Mouse (Mus musculus) neural tube, embryonic 13.5 days (tissue): Measurements from ENCODE around the gene Grk2. TPM values are rescaled to one million over a fixed set of nuclear protein-coding genes. Genes with fewer than 3 reads are reported as not detected.

Experiments
- ATAC-seq: fragments of 200-750 bp; cut with Nextera tagmentation; 2 replicates; pipeline ENCODE4 v1.8.0; 2017; ENCODE audit warnings: low read depth, mild to moderate bottlenecking, moderate TSS enrichment, moderate library complexity
- H3K27ac ChIP-seq: fragments of 300-500 bp; sonication (generic); replicated peaks from 2 replicates; pipeline ENCODE4 v1.5.1; 2015; ENCODE audit warnings: moderate library complexity, mild to moderate bottlenecking, inconsistent platforms
- H3K27me3 ChIP-seq: fragments of 300-500 bp; sonication (generic); 2 replicates; pipeline ENCODE4 v1.6.1; 2015; ENCODE audit warnings: mild to moderate bottlenecking, inconsistent platforms
- H3K36me3 ChIP-seq: fragments of 300-500 bp; sonication (generic); 2 replicates; pipeline ENCODE4 v1.6.1; 2015; ENCODE audit warnings: mild to moderate bottlenecking, inconsistent platforms
- H3K4me1 ChIP-seq: fragments of 300-500 bp; sonication (generic); replicated peaks from 2 replicates; pipeline ENCODE4 v1.6.1; 2015; ENCODE audit warnings: inconsistent platforms
- H3K4me2 ChIP-seq: fragments of 300-500 bp; sonication (generic); 2 replicates; pipeline ENCODE4 v1.6.1; 2015; ENCODE audit warnings: inconsistent platforms, mild to moderate bottlenecking, moderate library complexity
- H3K4me3 ChIP-seq: fragments of 300-500 bp; sonication (generic); 2 replicates; pipeline ENCODE4 v1.5.1; 2015; ENCODE audit warnings: mild to moderate bottlenecking, inconsistent platforms
- H3K9ac ChIP-seq: fragments of 300-500 bp; sonication (generic); 2 replicates; pipeline ENCODE4 v1.6.1; 2015; ENCODE audit warnings: moderate library complexity, mild to moderate bottlenecking, inconsistent platforms
- H3K9me3 ChIP-seq: fragments of 300-500 bp; sonication (generic); 2 replicates; pipeline ENCODE4 v1.6.1; 2016; ENCODE audit warnings: inconsistent platforms
- WGBS: fragments of 180-500 bp; shearing (Covaris S2); methylation state at CpG from one replicate; pipeline ENCODE4 v1.1.7; 2015; 5-methylcytosine and 5-hydroxymethylcytosine counted together
- polyA plus RNA-seq: library from polyadenylated mRNA; unstranded; fragments of >200 nt; fragmentation: Nextera tagmentation; extraction: Ambion mirVana; gene quantifications from 2 replicates; pipeline ENCODE4 v1.2.1, GENCODE M21; 2015

Grk2 gene
- polyA plus RNA-seq, result 22.3 and 25.5 TPM in 2 replicates

DNA sequence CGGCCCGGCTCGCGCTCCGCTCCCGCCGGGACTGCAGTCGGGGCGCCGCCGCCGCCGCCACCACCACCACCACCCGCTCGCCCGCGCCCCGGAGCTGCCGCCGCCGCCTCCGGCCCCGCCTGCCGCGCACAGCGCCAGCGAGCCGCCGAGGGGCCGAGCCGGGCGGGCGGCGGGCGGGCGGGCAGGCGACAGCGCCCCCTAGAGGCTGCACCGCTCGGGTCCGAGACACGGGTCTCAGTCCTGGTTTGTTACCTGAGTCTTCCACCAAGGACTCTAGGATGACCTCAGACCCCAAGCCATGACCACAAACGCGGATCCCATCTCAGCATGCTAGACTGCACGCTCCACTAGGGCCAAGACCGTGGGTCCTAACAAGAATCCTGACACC lies at the start of gene Grk2:
TSS of gene Grk2 (minus strand) at position 33 of the 388 bp plus-strand sequence.
- peak; percentile 68 for ATAC-seq
- H3K4me1 ChIP-seq, result peaks cover 51% of the 10 kb centered on the region
- H3K36me3 ChIP-seq, result no peaks in the 10 kb centered on the region
- peak within 1 kb of the TSS; percentile 89 for H3K27ac ChIP-seq
- H3K4me2 ChIP-seq, result peak within 1 kb of the TSS; percentile 85
- no peaks in the 10 kb centered on the region for H3K9me3 ChIP-seq
- peak within 1 kb of the TSS; percentile 99 for H3K9ac ChIP-seq
- under 1% methylated on average over 10 of the region's 46 CpGs for WGBS
- peak within 1 kb of the TSS; percentile 94 for H3K4me3 ChIP-seq
- H3K27me3 ChIP-seq, result no peaks in the 10 kb centered on the region

DNA sequence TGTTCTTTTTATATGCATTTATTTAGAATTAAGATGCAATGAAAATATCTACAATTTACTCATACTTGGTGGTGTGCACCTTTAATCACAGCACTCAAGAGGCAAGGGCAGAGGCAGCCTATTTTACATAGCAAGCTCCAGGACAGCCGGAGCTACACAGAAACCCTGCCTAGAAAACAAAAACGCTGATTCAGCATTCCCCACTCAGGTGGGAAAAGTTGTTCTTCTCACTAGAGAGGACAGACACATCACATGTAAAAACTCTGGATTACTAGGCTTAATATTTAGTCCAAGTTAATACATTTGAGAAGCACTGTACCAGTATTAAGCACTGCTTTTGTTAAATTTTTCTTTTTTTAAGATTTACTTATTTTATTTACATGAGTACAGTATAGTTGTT lies 43.4 kb upstream of the Grk2 start:
- Histone ChIP-seq H3K27me3 (no peaks in the 10 kb centered on the region), H3K27ac (no peak overlapping the region), H3K9me3 (no peaks in the 10 kb centered on the region), H3K36me3 (peaks cover 65% of the 10 kb centered on the region), H3K9ac (no peak overlapping the region), H3K4me3 (no peak overlapping the region), H3K4me2 (no peak overlapping the region), H3K4me1 (no peaks in the 10 kb centered on the region)
- WGBS, result 95% methylated on average over 2 of the region's 2 CpGs
- ATAC-seq, result no peak

DNA sequence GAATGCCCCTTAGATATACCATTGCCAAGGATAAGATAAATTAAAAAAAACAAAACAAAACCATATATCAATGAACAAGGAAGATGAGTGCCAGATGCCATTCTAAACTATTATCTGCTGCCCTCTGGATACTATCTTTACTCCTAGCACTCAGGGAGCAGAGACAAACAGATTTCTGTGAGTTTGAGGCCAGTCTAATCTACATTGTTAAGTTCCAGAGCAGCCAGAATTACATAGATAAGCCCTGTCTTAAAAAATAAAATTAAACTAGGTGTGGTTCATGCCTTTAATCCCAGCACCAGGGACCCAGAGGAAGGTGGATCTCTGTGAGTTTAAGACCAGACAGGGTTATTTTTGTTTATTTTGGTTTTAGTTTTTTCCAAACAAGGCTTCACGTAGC lies 40.5 kb upstream of the Grk2 start:
- no peaks in the 10 kb centered on the region for H3K4me1 ChIP-seq
- H3K9me3 ChIP-seq, result no peaks in the 10 kb centered on the region
- no peak overlapping the region for H3K27ac ChIP-seq
- H3K27me3 ChIP-seq, result no peaks in the 10 kb centered on the region
- WGBS, result 94% methylated on average over 1 of the region's 1 CpGs
- no peak overlapping the region for H3K9ac ChIP-seq
- no peak overlapping the region for H3K4me3 ChIP-seq
- no peak for ATAC-seq
- no peak overlapping the region for H3K4me2 ChIP-seq
- peaks cover 73% of the 10 kb centered on the region for H3K36me3 ChIP-seq

DNA sequence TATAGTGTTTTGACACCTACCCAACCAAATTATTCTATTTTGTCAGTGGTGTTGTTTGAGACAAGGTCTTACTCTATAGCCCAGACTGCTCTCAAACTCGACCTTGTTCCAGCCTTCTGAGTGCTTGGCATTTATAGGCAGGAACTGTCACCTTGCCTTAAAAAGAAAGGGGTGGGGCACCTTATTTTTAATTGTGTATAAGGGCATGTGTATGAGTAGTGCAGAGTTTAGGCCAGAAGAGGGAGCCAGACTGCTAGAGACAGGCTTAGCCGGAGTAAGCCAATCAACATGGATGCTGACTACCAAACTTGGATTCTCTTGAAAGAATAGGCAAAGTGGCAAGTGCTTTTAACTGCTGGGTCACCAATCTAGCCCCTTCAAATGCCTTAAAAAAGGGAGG lies 32.1 kb upstream of the Grk2 start:
- H3K27me3 ChIP-seq, result no peaks in the 10 kb centered on the region
- H3K4me2 ChIP-seq, result no peak overlapping the region
- no peak overlapping the region for H3K9ac ChIP-seq
- no peak overlapping the region for H3K27ac ChIP-seq
- no peak for ATAC-seq
- H3K4me3 ChIP-seq, result no peak overlapping the region
- WGBS, result 36% methylated on average over 2 of the region's 2 CpGs
- H3K36me3 ChIP-seq, result peaks cover 40% of the 10 kb centered on the region
- H3K9me3 ChIP-seq, result no peaks in the 10 kb centered on the region
- peaks cover 13% of the 10 kb centered on the region for H3K4me1 ChIP-seq

DNA sequence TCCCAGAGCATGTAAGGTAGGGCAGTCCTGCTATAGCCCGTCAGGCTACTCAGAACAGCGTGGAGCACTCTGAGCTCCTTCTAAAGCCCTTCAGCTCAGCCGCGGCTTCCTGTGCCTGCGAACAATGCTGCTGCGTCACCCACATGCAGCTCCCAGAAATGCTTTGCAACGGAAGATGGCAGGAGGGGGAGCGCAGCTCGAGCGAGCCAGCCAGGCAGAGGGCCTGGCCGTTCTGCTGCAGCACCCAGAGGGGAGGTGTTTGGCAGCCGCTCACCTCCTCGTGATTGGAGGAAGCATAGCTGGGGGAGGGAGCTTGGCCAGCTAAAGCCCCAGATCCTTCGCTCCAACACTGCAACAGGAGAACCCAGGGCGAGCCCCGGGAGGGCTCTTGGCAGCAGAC lies 27.8 kb upstream of the Grk2 start:
- Histone ChIP-seq H3K9ac (peak overlapping the region; percentile 83), H3K27ac (peak overlapping the region; percentile 92), H3K36me3 (peaks cover 26% of the 10 kb centered on the region), H3K27me3 (no peaks in the 10 kb centered on the region), H3K4me2 (peak overlapping the region; percentile 89), H3K9me3 (no peaks in the 10 kb centered on the region), H3K4me3 (peak overlapping the region; percentile 52), H3K4me1 (peaks cover 36% of the 10 kb centered on the region)
- 0% methylated on average over 16 of the region's 16 CpGs for WGBS
- peak; percentile 99 for ATAC-seq

DNA sequence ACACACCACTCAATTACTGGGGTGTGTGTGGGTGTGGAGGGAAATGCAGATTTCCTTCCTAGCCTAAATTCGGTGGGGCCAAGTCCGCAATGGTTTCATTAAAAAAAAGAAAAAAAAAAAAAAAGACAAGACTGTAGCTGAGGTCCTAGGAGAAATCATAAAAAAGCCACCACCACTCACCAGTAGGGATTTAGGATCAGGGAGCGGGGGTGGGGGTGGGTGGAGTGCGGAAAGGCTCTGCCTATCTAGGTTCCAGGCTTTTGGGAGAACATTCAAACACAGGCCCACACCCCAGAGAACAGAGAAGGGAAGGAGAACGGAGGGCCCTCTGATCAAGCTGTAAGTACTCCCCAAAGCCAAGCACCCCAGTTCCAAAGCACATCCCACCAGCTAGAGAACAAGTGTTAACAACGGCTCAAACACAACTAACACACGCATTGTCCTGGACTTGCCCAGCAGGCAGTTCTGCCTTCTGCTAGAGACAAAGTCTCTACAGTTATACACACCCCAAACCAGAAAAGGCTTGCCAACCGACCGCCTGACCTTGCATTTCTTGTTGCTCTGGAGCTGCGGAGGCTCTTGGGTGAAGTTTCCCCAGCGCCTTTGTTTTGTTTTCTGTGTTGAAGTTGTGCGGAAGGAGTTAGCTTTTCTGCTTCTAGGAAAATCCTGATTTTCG lies 27.2 kb upstream of the Grk2 start:
- ATAC-seq, result peak; percentile 73
- Histone ChIP-seq H3K27me3 (no peaks in the 10 kb centered on the region), H3K4me3 (peak overlapping the region; percentile 52), H3K4me2 (peak overlapping the region; percentile 89), H3K4me1 (peaks cover 36% of the 10 kb centered on the region), H3K9me3 (no peaks in the 10 kb centered on the region), H3K36me3 (peaks cover 28% of the 10 kb centered on the region), H3K9ac (peak overlapping the region; percentile 83), H3K27ac (peak overlapping the region; percentile 92)
- WGBS, result 0% methylated on average over 13 of the region's 13 CpGs

DNA sequence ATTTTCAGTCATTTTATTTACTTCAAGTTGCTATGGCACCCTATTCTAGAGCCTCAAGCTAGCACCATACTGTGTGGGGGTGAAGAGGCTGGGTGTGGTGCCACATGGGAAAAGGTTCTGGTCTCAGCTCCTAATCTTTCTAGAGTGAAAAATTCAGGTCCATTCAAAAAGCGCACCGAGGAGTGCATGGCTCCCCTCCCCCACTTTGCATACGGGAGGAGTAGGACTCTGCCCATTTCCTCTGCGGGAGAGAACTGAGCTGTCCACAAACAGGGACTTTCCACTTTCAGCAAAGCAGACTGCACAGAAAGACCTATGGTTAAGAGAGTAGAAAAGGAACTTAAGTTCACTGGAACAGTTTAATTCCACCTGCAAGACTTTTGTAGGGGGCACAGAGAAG lies 26.6 kb upstream of the Grk2 start:
- peaks cover 36% of the 10 kb centered on the region for H3K4me1 ChIP-seq
- peak overlapping the region; percentile 52 for H3K4me3 ChIP-seq
- peak overlapping the region; percentile 89 for H3K4me2 ChIP-seq
- WGBS, result 0% methylated on average over 4 of the region's 4 CpGs
- peaks cover 34% of the 10 kb centered on the region for H3K36me3 ChIP-seq
- H3K9ac ChIP-seq, result peak overlapping the region; percentile 83
- ATAC-seq, result no peak
- peak overlapping the region; percentile 92 for H3K27ac ChIP-seq
- H3K9me3 ChIP-seq, result no peaks in the 10 kb centered on the region
- H3K27me3 ChIP-seq, result no peaks in the 10 kb centered on the region

DNA sequence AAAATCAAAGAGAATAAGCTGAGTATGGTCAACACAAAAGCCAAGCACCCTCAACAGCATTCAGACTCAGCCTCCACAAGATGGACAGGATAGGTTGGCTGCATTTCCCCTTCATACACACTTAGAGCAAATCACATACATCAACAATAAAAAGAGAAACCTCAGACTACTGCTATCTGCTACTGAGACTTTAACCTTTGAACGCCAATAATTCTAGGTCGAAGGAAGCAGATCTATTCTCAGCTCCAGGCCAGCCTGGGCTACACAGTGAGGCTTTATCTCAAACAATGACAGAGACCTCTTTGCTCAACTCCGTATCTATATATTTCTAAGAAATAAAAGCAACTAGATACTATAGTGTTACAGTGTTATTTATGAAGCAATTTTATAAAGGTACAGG lies 25.3 kb upstream of the Grk2 start:
- peaks cover 36% of the 10 kb centered on the region for H3K4me1 ChIP-seq
- 94% methylated on average over 3 of the region's 3 CpGs for WGBS
- no peak overlapping the region for H3K9ac ChIP-seq
- no peaks in the 10 kb centered on the region for H3K27me3 ChIP-seq
- H3K9me3 ChIP-seq, result no peaks in the 10 kb centered on the region
- peak overlapping the region; percentile 89; the same call in 1 of the 2 replicates for H3K4me2 ChIP-seq
- no peak overlapping the region for H3K27ac ChIP-seq
- H3K36me3 ChIP-seq, result peaks cover 47% of the 10 kb centered on the region
- no peak overlapping the region for H3K4me3 ChIP-seq
- ATAC-seq, result no peak

DNA sequence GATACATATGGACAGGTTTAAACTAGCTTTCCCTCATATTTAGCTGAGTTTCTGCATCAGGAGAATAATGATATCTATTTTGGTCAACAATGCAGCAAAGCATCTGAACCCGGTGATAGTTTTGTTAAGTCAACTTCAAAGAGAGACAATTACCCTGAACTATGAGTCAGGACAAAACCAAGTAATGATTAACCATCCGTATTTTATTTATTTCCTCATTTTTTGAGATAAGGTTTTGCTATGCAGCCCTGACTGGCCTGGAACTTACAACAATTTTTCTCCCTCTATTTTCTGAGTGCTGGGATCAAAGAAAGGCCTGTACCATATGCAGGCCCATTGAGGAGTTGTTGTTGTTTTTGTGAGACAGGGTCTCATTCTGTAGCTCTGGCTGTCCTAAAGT lies 24.6 kb upstream of the Grk2 start:
- H3K36me3 ChIP-seq, result peaks cover 54% of the 10 kb centered on the region
- 90% methylated on average over 2 of the region's 2 CpGs for WGBS
- H3K9ac ChIP-seq, result no peak overlapping the region
- no peak overlapping the region for H3K27ac ChIP-seq
- peaks cover 36% of the 10 kb centered on the region for H3K4me1 ChIP-seq
- H3K9me3 ChIP-seq, result no peaks in the 10 kb centered on the region
- no peaks in the 10 kb centered on the region for H3K27me3 ChIP-seq
- ATAC-seq, result no peak
- H3K4me2 ChIP-seq, result no peak overlapping the region
- no peak overlapping the region for H3K4me3 ChIP-seq

DNA sequence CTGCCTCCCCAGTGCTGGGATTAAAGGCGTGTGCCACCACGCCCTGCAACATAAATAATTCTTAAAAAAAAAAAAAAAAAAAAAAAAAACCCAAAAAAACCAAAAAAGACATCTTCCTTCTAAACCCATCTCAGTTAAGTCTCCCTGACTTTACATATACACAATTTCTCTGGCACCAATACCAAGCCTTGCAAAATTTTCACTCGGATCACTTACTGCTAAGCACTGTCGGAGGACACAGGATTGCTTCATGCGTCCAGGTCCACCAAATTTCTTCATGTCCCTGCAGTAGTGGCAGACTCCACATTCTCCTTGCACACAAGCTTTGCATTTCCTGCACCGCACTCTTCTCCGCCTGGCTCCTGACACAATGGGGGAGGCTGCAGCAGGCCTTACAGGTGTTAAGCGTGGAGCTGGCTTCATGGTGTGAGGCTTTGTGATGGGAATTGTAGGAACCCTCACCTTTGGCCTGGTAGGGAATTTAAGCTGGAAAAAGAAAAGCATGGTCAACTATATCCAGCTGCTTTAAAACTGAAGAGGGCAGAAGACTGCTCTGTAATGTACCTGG lies 22.8 kb upstream of the Grk2 start:
- 93% methylated on average over 8 of the region's 8 CpGs for WGBS
- Histone ChIP-seq H3K27me3 (no peaks in the 10 kb centered on the region), H3K4me3 (no peak overlapping the region), H3K27ac (no peak overlapping the region), H3K9me3 (no peaks in the 10 kb centered on the region), H3K4me1 (peaks cover 25% of the 10 kb centered on the region), H3K36me3 (peaks cover 72% of the 10 kb centered on the region), H3K9ac (no peak overlapping the region), H3K4me2 (no peak overlapping the region)
- ATAC-seq, result no peak

DNA sequence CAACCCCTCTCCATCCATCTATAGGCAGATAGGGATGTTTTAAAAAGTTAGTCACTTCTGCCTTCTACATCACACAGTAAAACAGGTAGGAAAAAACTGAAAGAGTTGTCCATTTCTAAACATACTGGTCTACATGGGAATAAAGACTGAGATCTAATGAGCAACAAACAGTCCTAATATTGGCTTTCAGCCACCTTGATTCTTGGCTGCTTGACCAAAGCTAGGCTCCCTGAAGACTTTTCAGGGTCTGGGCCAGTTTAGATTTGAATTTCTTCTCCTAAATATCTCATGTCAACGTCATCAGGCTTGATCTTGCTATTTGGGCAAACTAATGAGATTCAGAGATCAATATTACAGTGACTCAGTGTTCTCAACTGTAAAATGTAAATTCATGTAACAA lies 20.9 kb upstream of the Grk2 start:
- Histone ChIP-seq H3K36me3 (peaks cover 91% of the 10 kb centered on the region), H3K4me1 (peaks cover 10% of the 10 kb centered on the region), H3K9me3 (no peaks in the 10 kb centered on the region), H3K4me2 (no peak overlapping the region), H3K4me3 (no peak overlapping the region), H3K27me3 (no peaks in the 10 kb centered on the region), H3K27ac (no peak overlapping the region), H3K9ac (no peak overlapping the region)
- ATAC-seq, result no peak
- 89% methylated on average over 1 of the region's 1 CpGs for WGBS

DNA sequence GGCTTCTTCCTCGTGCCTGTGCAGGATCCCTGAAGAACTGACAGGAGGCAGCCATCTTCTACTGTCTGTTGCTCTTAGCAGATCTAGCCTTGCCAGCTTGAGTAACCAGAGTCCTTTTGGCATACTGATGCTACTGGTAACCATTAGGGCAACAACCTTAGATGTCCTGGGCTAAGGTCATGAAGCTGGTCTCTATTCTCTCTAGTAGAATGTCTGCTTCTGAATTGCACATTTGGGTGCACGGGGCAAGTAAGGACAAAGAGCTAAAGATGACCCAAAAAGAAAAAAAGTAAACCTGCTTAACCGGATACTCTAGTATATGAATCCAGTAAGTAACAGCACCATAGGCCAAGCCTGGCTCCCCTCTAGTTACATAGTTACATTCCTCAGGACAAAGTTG lies 20.1 kb upstream of the Grk2 start:
- no peak for ATAC-seq
- H3K36me3 ChIP-seq, result peaks cover 94% of the 10 kb centered on the region

DNA sequence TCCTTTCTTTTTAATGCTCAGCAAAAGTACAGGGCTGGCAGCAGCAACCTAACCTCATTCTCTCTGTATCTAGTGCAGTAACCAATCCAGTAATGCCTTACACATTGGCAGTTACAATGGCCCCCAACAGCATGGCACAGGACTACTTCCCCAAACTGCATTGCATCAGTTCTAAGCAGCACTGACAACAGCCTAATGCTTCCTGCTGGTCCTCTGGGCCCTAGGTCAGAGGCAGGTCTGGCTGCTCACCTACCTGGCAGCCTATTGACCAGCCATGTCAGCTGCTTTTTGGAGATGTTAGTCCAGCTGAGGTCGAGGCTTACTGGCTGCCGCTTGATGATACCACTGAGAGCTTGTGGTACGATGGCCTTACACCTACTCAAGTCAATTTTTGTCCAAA lies 16.1 kb upstream of the Grk2 start:
- Histone ChIP-seq H3K9me3 (no peaks in the 10 kb centered on the region), H3K27me3 (no peaks in the 10 kb centered on the region), H3K27ac (no peak overlapping the region), H3K4me3 (no peak overlapping the region), H3K36me3 (peaks cover 98% of the 10 kb centered on the region), H3K4me1 (no peaks in the 10 kb centered on the region), H3K9ac (no peak overlapping the region), H3K4me2 (no peak overlapping the region)
- no peak for ATAC-seq
- WGBS, result 94% methylated on average over 3 of the region's 3 CpGs

More for the DNA sequence above, 20.1 kb upstream of the Grk2 start:
- H3K4me1 ChIP-seq, result 0 out of 2 replicates have a peak, but pooled peaks cover 2% of the 10 kb centered on the region
- H3K4me3 ChIP-seq, result no peak overlapping the region
- no peaks in the 10 kb centered on the region for H3K27me3 ChIP-seq
- 92% methylated on average over 3 of the region's 3 CpGs for WGBS
- H3K9ac ChIP-seq, result no peak overlapping the region
- H3K9me3 ChIP-seq, result no peaks in the 10 kb centered on the region
- H3K27ac ChIP-seq, result no peak overlapping the region
- no peak overlapping the region for H3K4me2 ChIP-seq
